In genomic region chr11:97545808-97546560, GRCm38 (mm10) we compare ENCODE assay signal across 10 mouse cellular contexts. TPM values are rescaled to one million over a fixed set of nuclear protein-coding genes. Genes with fewer than 3 reads are reported as not detected.
A peak's percentile ranks its signal among the peaks of the same experiment; 100 is the strongest.
DNase-seq lines count a peak whose midpoint lies in the region; ATAC-seq and TF ChIP-seq lines count a peak whose summit lies in the region.
"Had no signal": no experiment of that assay in that cellular context is flagged by ENCODE, and none has a peak within 500 bp of the region (broad histone marks: within the 10 kb centered on the region; RNA-seq: fewer than 3 reads in every experiment).

No protein-coding gene starts in this region.

- no peak for TF ChIP-seq CTCF in E14TG2a.4 (conservative IDR thresholded peaks at IDR 0.05; ENCODE audit: low read length)

- DNase-seq in heart, postnatal 4 days = no peak
- no peak for DNase-seq in urinary bladder, postnatal 4 days (ENCODE audit: low spot score in 2 of 2)
- DNase-seq in gastrocnemius, postnatal 10 days = no peak

- 5% methylated on average over 26 of the region's 26 CpGs for WGBS in heart, embryonic 13.5 days
- 3% methylated on average over 25 of the region's 26 CpGs for WGBS in forebrain, embryonic 12.5 days
- 2% methylated on average over 26 of the region's 26 CpGs for WGBS in liver, embryonic 15.5 days (ENCODE audit: insufficient replicate concordance)

- peak overlapping the region; percentile 68 for H3K4me3 ChIP-seq in heart, embryonic 13.5 days
- peak overlapping the region; percentile 85 for H3K4me3 ChIP-seq in E14TG2a.4 (replicated peaks; ENCODE audit: low read length)
- peak overlapping the region; percentile 60 for H3K4me3 ChIP-seq in forebrain, embryonic 12.5 days (replicated peaks)
- peak overlapping the region; percentile 46 for H3K4me3 ChIP-seq in liver, embryonic 15.5 days (replicated peaks)

- H3K27me3 ChIP-seq in heart, embryonic 13.5 days (replicated peaks) = peaks cover 100% of the 10 kb centered on the region
- H3K27me3 ChIP-seq in E14TG2a.4 (ENCODE audit: insufficient read depth, low read length) = peaks cover 92% of the 10 kb centered on the region
- peaks cover 84% of the 10 kb centered on the region for H3K27me3 ChIP-seq in forebrain, embryonic 12.5 days
- H3K27me3 ChIP-seq in liver, embryonic 15.5 days = peaks cover 98% of the 10 kb centered on the region

- H3K36me3 ChIP-seq in heart, embryonic 13.5 days = no peaks in the 10 kb centered on the region
- no peaks in the 10 kb centered on the region for H3K36me3 ChIP-seq in E14TG2a.4 (ENCODE audit: insufficient read depth, low read length)
- H3K36me3 ChIP-seq in forebrain, embryonic 12.5 days (replicated peaks) = 0 out of 2 replicates have a peak, but pooled peaks cover 3% of the 10 kb centered on the region
- H3K36me3 ChIP-seq in liver, embryonic 15.5 days (replicated peaks) = no peaks in the 10 kb centered on the region

- H3K9ac ChIP-seq in heart, embryonic 13.5 days = peak overlapping the region; percentile 78
- H3K9ac ChIP-seq in forebrain, embryonic 12.5 days = peak overlapping the region; percentile 67
- no peak overlapping the region for H3K9ac ChIP-seq in liver, embryonic 15.5 days

- peaks cover 13% of the 10 kb centered on the region for H3K4me1 ChIP-seq in heart, embryonic 13.5 days
- H3K4me1 ChIP-seq in E14TG2a.4 (replicated peaks; ENCODE audit: low read depth, low read length) = peaks cover 62% of the 10 kb centered on the region
- H3K4me1 ChIP-seq in forebrain, embryonic 12.5 days = peaks cover 44% of the 10 kb centered on the region
- H3K4me1 ChIP-seq in liver, embryonic 15.5 days (replicated peaks) = peaks cover 7% of the 10 kb centered on the region; the same call in 1 of the 2 replicates

- H3K27ac ChIP-seq in heart, embryonic 13.5 days (replicated peaks) = no peak overlapping the region
- H3K27ac ChIP-seq in forebrain, embryonic 12.5 days = no peak overlapping the region
- H3K27ac ChIP-seq in liver, embryonic 15.5 days (replicated peaks) = no peak overlapping the region

- no peaks in the 10 kb centered on the region for H3K9me3 ChIP-seq in heart, embryonic 13.5 days
- H3K9me3 ChIP-seq in E14TG2a.4 (ENCODE audit: low read length) = no peaks in the 10 kb centered on the region
- no peaks in the 10 kb centered on the region for H3K9me3 ChIP-seq in forebrain, embryonic 12.5 days
- H3K9me3 ChIP-seq in liver, embryonic 15.5 days (replicated peaks) = no peaks in the 10 kb centered on the region

- peak overlapping the region; percentile 98 for H3K4me2 ChIP-seq in heart, embryonic 13.5 days
- H3K4me2 ChIP-seq in forebrain, embryonic 12.5 days = peak overlapping the region; percentile 100
- peak overlapping the region; percentile 68 for H3K4me2 ChIP-seq in liver, embryonic 15.5 days

- no peak for ATAC-seq in heart, embryonic 13.5 days (ENCODE audit: extremely low read depth, insufficient number of reproducible peaks, low FRiP score, low TSS enrichment)
- ATAC-seq in forebrain, embryonic 12.5 days (ENCODE audit: low FRiP score) = peak; percentile 39; the same call in 1 of the 2 replicates
- no peak for ATAC-seq in liver, embryonic 15.5 days (ENCODE audit: insufficient read depth)
- no peak for ATAC-seq in inflammation-experienced regulatory T-cells, adult 6 months
- ATAC-seq: Patski had no signal

RNA-seq across cellular contexts. Expression of gene Srcin1, which starts 30.0 kb away (rescaled TPM):
- 0.03 and 0.08 TPM in 2 replicates for polyA plus RNA-seq in heart, embryonic 13.5 days (2015; fragmentation: Nextera tagmentation; extraction: Ambion mirVana)
- under 1 TPM; 0.12 to 0.23 TPM for total RNA-seq in heart, postnatal 4 days (2021)
- 5.2 and 5.7 TPM in 2 replicates for polyA plus RNA-seq in forebrain, embryonic 12.5 days (2016; fragmentation: Nextera tagmentation; extraction: Ambion mirVana)
- 0.02 TPM in 1 of 2 replicates, not detected in the other for polyA plus RNA-seq in liver, embryonic 15.5 days (2015; fragmentation: Nextera tagmentation; extraction: Ambion mirVana)
- total RNA-seq in gastrocnemius, postnatal 10 days (2021) = 1 to 10 TPM; 1.1 to 1.4 TPM
- not detected for polyA plus RNA-seq in inflammation-experienced regulatory T-cells, adult 6 months (2017; shearing (Covaris generic))

RNA-seq across cellular contexts. Expression of gene 4933428G20Rik, which starts 45.8 kb away (rescaled TPM):
- 0.84 and 1.5 TPM in 2 replicates for polyA plus RNA-seq in heart, embryonic 13.5 days (2015; fragmentation: Nextera tagmentation; extraction: Ambion mirVana)
- total RNA-seq in heart, postnatal 4 days (2021) = not detected
- 0.50 and 0.79 TPM in 2 replicates for polyA plus RNA-seq in forebrain, embryonic 12.5 days (2016; fragmentation: Nextera tagmentation; extraction: Ambion mirVana)
- 0.39 and 0.61 TPM in 2 replicates for polyA plus RNA-seq in liver, embryonic 15.5 days (2015; fragmentation: Nextera tagmentation; extraction: Ambion mirVana)
- not detected for total RNA-seq in gastrocnemius, postnatal 10 days (2021)
- polyA plus RNA-seq in inflammation-experienced regulatory T-cells, adult 6 months (2017; shearing (Covaris generic)) = not detected
- polyA plus RNA-seq: large intestine, adult 2 months had no signal
